Comparison of ENCODE assay signal across 8 mouse cellular contexts in genomic region chr5:90366121-90367066, GRCm38 (mm10). TPM values are rescaled to one million over a fixed set of nuclear protein-coding genes. Genes with fewer than 3 reads are reported as not detected.
DNase-seq lines count a peak whose midpoint lies in the region; ATAC-seq lines count a peak whose summit lies in the region.

Gene Ankrd17 (minus strand): TSS chr5:90366577.

- H3K4me1 ChIP-seq in hindbrain, embryonic 12.5 days: peaks cover 20% of the 10 kb centered on the region

- H3K36me3 ChIP-seq in hindbrain, embryonic 12.5 days: no peaks in the 10 kb centered on the region

- no peaks in the 10 kb centered on the region for H3K27me3 ChIP-seq in hindbrain, embryonic 12.5 days

- H3K9me3 ChIP-seq in hindbrain, embryonic 12.5 days (replicated peaks): 0 out of 2 replicates have a peak, but pooled peaks cover 3% of the 10 kb centered on the region

- peak within 1 kb of the TSS; percentile 97 for H3K4me3 ChIP-seq in hindbrain, embryonic 12.5 days

- WGBS in hindbrain, embryonic 12.5 days: 0% methylated on average over 58 of the region's 104 CpGs

- peak within 1 kb of the TSS; percentile 99 for H3K27ac ChIP-seq in hindbrain, embryonic 12.5 days

- peak within 1 kb of the TSS; percentile 97 for H3K9ac ChIP-seq in hindbrain, embryonic 12.5 days

- peak; percentile 98 for DNase-seq in Muller cell, postnatal 12 days (ENCODE audit: inconsistent ontology term)
- DNase-seq in cerebellum, adult 9-11 months: peak; percentile 94
- DNase-seq in frontal cortex, postnatal 10 days (ENCODE audit: low spot score in 2 of 2): peak; percentile 88 to 92
- DNase-seq in layer of hippocampus, postnatal 25 days (ENCODE audit: extremely low spot score in 1 of 2, low spot score in 1 of 2): peak; percentile 78 to 92
- peak; percentile 90 for DNase-seq in lung, postnatal 25 days (ENCODE audit: low spot score)
- peak; percentile 89 for DNase-seq in retina, embryonic 14.5 days (ENCODE audit: low spot score)
- DNase-seq in thymus, postnatal 4 days: peak; percentile 91

- peak within 1 kb of the TSS; percentile 73 for H3K4me2 ChIP-seq in hindbrain, embryonic 12.5 days (replicated peaks)

- peak; percentile 95 for ATAC-seq in hindbrain, embryonic 12.5 days (ENCODE audit: low FRiP score)

RNA-seq across cellular contexts. Expression of gene Ankrd17, which starts in this region (rescaled TPM):
- 29.2 and 32.3 TPM in 2 replicates for polyA plus RNA-seq in hindbrain, embryonic 12.5 days (2016; fragmentation: Nextera tagmentation; extraction: Ambion mirVana)
- 100 to 1,000 TPM in 1 of 2 experiments, 10 to 100 TPM in 1; 95.7 to 110 TPM for total RNA-seq in layer of hippocampus, postnatal 25 days (2021)

Comparison
In these comparisons a context has a peak if more than half of its experiments do, and no peak if none do; other contexts are left out.
1. Peak in every context shown above with its lines: DNase-seq, ATAC-seq, H3K4me3 ChIP-seq and H3K27ac ChIP-seq.